In the genomic region with DNA sequence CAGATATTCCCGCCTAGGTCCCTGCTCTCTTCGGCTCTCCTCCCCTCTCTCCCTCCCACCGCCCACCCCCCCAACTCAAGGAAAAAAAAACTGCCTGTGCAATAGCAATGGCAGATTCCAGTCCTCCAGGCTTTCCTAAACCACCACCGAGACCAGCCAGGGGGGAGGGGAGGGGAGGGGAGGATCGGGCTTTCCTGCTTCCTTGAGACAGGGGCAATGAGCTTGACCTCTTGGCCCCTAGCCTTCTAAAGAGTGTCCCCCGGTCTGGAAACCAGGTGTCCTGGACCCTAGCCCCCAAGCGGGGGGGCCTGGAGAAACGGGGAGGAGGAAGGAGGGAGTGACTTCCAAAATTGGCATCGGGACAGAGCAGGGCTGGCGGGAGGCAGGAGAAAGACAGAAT, we compare ENCODE assay signal across 7 mouse cellular contexts. TPM values are rescaled to one million over a fixed set of nuclear protein-coding genes. Genes with fewer than 3 reads are reported as not detected.
DNase-seq lines count a peak whose midpoint lies in the region; ATAC-seq and TF ChIP-seq lines count a peak whose summit lies in the region.

No protein-coding gene starts in this region.

- no peaks in the 10 kb centered on the region for H3K9me3 ChIP-seq in heart, embryonic 12.5 days (replicated peaks)
- H3K9me3 ChIP-seq in midbrain, postnatal 0 days (ENCODE audit: low read length), result no peaks in the 10 kb centered on the region

- peak overlapping the region; percentile 74 for H3K9ac ChIP-seq in heart, embryonic 12.5 days
- peak overlapping the region; percentile 51 for H3K9ac ChIP-seq in midbrain, postnatal 0 days (replicated peaks; ENCODE audit: low read length, poor library complexity, severe bottlenecking)

- ATAC-seq in heart, embryonic 12.5 days (ENCODE audit: insufficient number of reproducible peaks, low FRiP score), result no peak
- no peak for ATAC-seq in midbrain, postnatal 0 days (ENCODE audit: low FRiP score)

- WGBS in heart, embryonic 12.5 days, result 4% methylated on average over 9 of the region's 10 CpGs
- WGBS in midbrain, postnatal 0 days, result 7% methylated on average over 7 of the region's 10 CpGs

- H3K4me2 ChIP-seq in heart, embryonic 12.5 days, result peak overlapping the region; percentile 82
- H3K4me2 ChIP-seq in midbrain, postnatal 0 days (ENCODE audit: low read depth, low read length, poor library complexity, severe bottlenecking), result peak overlapping the region; percentile 52

- H3K27ac ChIP-seq in heart, embryonic 12.5 days (ENCODE audit: poor library complexity, severe bottlenecking), result no peak overlapping the region
- H3K27ac ChIP-seq in midbrain, postnatal 0 days (ENCODE audit: low read depth, low read length), result no peak overlapping the region

- peaks cover 47% of the 10 kb centered on the region for H3K4me1 ChIP-seq in heart, embryonic 12.5 days (replicated peaks)
- peaks cover 7% of the 10 kb centered on the region; the same call in 1 of the 2 replicates for H3K4me1 ChIP-seq in midbrain, postnatal 0 days (ENCODE audit: insufficient read depth, low read length)

- peak; percentile 46 for DNase-seq in urinary bladder, postnatal 14 days (ENCODE audit: low spot score)
- DNase-seq in urinary bladder, adult 2 months (ENCODE audit: low spot score), result no peak
- peak; percentile 83 to 85 for DNase-seq in cerebellum, postnatal 14 days
- DNase-seq in kidney, postnatal 14 days, result peak; percentile 66
- DNase-seq in midbrain, postnatal 0 days (ENCODE audit: low spot score), result peak; percentile 61
- DNase-seq in thymus, adult 18-20 months, result no peak

- TF ChIP-seq CTCF in midbrain, postnatal 0 days (IDR thresholded peaks at IDR 0.05), result no peak

- peaks cover 23% of the 10 kb centered on the region for H3K27me3 ChIP-seq in heart, embryonic 12.5 days (replicated peaks)
- peaks cover 21% of the 10 kb centered on the region for H3K27me3 ChIP-seq in midbrain, postnatal 0 days (ENCODE audit: insufficient read depth, low read length)

- peak overlapping the region; percentile 53 for H3K4me3 ChIP-seq in heart, embryonic 12.5 days
- peak overlapping the region; percentile 32 for H3K4me3 ChIP-seq in midbrain, postnatal 0 days (ENCODE audit: low read depth, low read length)

- H3K36me3 ChIP-seq in heart, embryonic 12.5 days, result peaks cover 18% of the 10 kb centered on the region
- H3K36me3 ChIP-seq in midbrain, postnatal 0 days (ENCODE audit: insufficient read depth, low read length), result peaks cover 15% of the 10 kb centered on the region; the same call in 1 of the 2 replicates

RNA-seq across cellular contexts. Expression of a gene that starts 2.9 kb away (rescaled TPM):
- polyA plus RNA-seq in urinary bladder, adult 2 months (2012; rRNA removed), result 4.0 and 4.1 TPM in 2 replicates
- polyA plus RNA-seq in heart, embryonic 12.5 days (2016; fragmentation: Nextera tagmentation; extraction: Ambion mirVana), result 17.6 and 19.6 TPM in 2 replicates
- 3.8 and 6.8 TPM in 2 replicates for total RNA-seq in midbrain, postnatal 0 days (2014; rRNA removed)
- polyA plus RNA-seq in midbrain, postnatal 0 days (2015; fragmentation: Nextera tagmentation; extraction: Ambion mirVana), result 2.4 and 2.7 TPM in 2 replicates

RNA-seq across cellular contexts. Expression of a gene that starts 5.2 kb away (rescaled TPM):
- 55.2 and 69.0 TPM in 2 replicates for polyA plus RNA-seq in urinary bladder, adult 2 months (2012; rRNA removed)
- polyA plus RNA-seq in heart, embryonic 12.5 days (2016; fragmentation: Nextera tagmentation; extraction: Ambion mirVana), result 125 and 126 TPM in 2 replicates
- total RNA-seq in midbrain, postnatal 0 days (2014; rRNA removed), result 43.0 and 76.9 TPM in 2 replicates
- 138 and 154 TPM in 2 replicates for polyA plus RNA-seq in midbrain, postnatal 0 days (2015; fragmentation: Nextera tagmentation; extraction: Ambion mirVana)

RNA-seq across cellular contexts. Expression of a gene that starts 7.1 kb away (rescaled TPM):
- polyA plus RNA-seq in urinary bladder, adult 2 months (2012; rRNA removed), result 7.4 and 8.7 TPM in 2 replicates
- 9.0 and 9.5 TPM in 2 replicates for polyA plus RNA-seq in heart, embryonic 12.5 days (2016; fragmentation: Nextera tagmentation; extraction: Ambion mirVana)
- total RNA-seq in midbrain, postnatal 0 days (2014; rRNA removed), result 3.4 and 5.5 TPM in 2 replicates
- 18.6 and 20.1 TPM in 2 replicates for polyA plus RNA-seq in midbrain, postnatal 0 days (2015; fragmentation: Nextera tagmentation; extraction: Ambion mirVana)

RNA-seq across cellular contexts. Expression of a gene that starts 7.1 kb away (rescaled TPM):
- 128 and 143 TPM in 2 replicates for polyA plus RNA-seq in urinary bladder, adult 2 months (2012; rRNA removed)
- polyA plus RNA-seq in heart, embryonic 12.5 days (2016; fragmentation: Nextera tagmentation; extraction: Ambion mirVana), result 204 and 207 TPM in 2 replicates
- total RNA-seq in midbrain, postnatal 0 days (2014; rRNA removed), result 66.1 and 81.2 TPM in 2 replicates
- polyA plus RNA-seq in midbrain, postnatal 0 days (2015; fragmentation: Nextera tagmentation; extraction: Ambion mirVana), result 588 and 612 TPM in 2 replicates

RNA-seq across cellular contexts. Expression of a gene that starts 11.7 kb away (rescaled TPM):
- polyA plus RNA-seq in urinary bladder, adult 2 months (2012; rRNA removed), result 7.0 and 8.5 TPM in 2 replicates
- polyA plus RNA-seq in heart, embryonic 12.5 days (2016; fragmentation: Nextera tagmentation; extraction: Ambion mirVana), result 7.7 and 9.1 TPM in 2 replicates
- total RNA-seq in midbrain, postnatal 0 days (2014; rRNA removed), result 9.9 and 26.1 TPM in 2 replicates
- 9.9 and 10.1 TPM in 2 replicates for polyA plus RNA-seq in midbrain, postnatal 0 days (2015; fragmentation: Nextera tagmentation; extraction: Ambion mirVana)

Comparison
In these comparisons a context has a peak if more than half of its experiments do, and no peak if none do; other contexts are left out.
1. DNase-seq: peak in urinary bladder, postnatal 14 days (single experiment), cerebellum, postnatal 14 days (2 of 2), kidney, postnatal 14 days (single experiment) and midbrain, postnatal 0 days (single experiment); none in urinary bladder, adult 2 months (single experiment) and thymus, adult 18-20 months (0 of 2).